Mouse (Mus musculus): ENCODE results near the gene Itpkb. TPM values are rescaled to one million over a fixed set of nuclear protein-coding genes. Genes with fewer than 3 reads are reported as not detected.

Gene Itpkb
- polyA plus RNA-seq, 1 experiment from 2014 or later = 1.8 TPM

DNA sequence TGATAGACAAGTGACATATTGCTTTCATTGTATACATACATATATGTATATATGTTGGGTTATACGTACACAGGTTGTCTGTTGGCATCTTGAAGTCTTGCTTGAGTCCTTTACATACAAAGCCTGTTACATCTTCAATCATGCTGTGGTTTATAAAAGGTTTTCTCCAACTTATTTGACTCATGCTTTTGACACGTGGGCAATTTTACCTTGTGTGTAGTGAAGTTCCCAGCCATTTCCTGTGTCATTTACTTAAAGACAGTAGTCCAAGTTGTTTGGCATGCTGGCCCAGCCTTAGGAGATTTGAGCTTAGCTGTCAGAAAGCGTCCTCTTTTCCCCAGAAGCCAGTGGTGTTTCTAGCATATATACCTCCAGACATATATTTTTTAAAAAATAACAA, 68.2 kb downstream of the Itpkb start:
- ATAC-seq (ENCODE audit: low FRiP score, low TSS enrichment) (no peak), DNase-seq (no peak)
- H3K4me2 ChIP-seq (ENCODE audit: low read length) = no peak overlapping the region
- no peak overlapping the region for H3K9ac ChIP-seq (replicated peaks; ENCODE audit: low read length)
- no peaks in the 10 kb centered on the region for H3K9me3 ChIP-seq (ENCODE audit: control insufficient read depth, low read length)
- no peak overlapping the region for H3K4me3 ChIP-seq (replicated peaks; ENCODE audit: low read depth, low read length)
- no peaks in the 10 kb centered on the region for H3K27me3 ChIP-seq (ENCODE audit: control insufficient read depth, insufficient read depth, low read length)
- no peaks in the 10 kb centered on the region for H3K4me1 ChIP-seq (ENCODE audit: control insufficient read depth, insufficient read depth, low read length)
- H3K36me3 ChIP-seq (ENCODE audit: control insufficient read depth, insufficient read depth, low read length) = no peaks in the 10 kb centered on the region
- WGBS = 78% methylated on average over 3 of the region's 3 CpGs
- no peak overlapping the region for H3K27ac ChIP-seq (replicated peaks; ENCODE audit: low read depth, low read length)

DNA sequence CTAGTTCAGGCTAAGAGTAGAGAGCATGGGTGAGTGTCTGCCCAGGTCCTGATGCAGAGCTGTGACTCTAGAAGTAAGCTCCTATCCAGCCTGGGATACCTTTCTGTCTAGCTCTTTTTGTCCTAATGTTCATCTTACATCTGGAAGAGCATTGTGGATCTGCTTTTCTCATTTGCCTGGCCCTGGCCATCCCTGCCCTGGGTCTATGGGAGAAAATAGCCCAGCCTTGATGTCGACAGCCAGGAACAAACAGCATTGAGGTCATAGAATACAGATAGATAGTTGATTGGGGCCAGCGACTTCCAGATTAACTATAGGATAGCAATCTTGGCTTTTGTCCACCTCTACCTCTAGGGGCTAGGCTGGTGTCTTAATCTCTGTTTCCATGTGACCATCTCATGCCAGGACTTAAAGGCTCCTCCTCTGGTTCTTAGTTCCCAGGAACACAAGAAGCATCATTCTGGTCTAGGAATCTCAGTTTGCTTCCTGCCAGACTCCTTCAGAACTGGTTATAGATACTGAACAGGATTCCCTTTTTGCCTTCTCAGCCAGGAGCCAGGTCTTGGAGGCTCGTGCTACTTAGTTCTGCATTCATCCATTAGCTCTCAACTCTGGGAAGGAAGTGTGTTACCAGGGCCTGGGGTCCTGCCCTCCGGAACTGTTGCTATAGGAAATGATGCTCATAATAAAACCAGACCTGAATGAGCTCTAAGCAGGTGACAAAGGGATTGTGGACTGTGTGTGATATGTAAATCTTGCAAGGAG, 70.6 kb downstream of the Itpkb start:
- Histone ChIP-seq H3K4me1 (ENCODE audit: control insufficient read depth, insufficient read depth, low read length) (no peaks in the 10 kb centered on the region), H3K27ac (replicated peaks; ENCODE audit: low read depth, low read length) (no peak overlapping the region), H3K4me3 (replicated peaks; ENCODE audit: low read depth, low read length) (no peak overlapping the region), H3K27me3 (ENCODE audit: control insufficient read depth, insufficient read depth, low read length) (no peaks in the 10 kb centered on the region), H3K4me2 (ENCODE audit: low read length) (no peak overlapping the region), H3K36me3 (ENCODE audit: control insufficient read depth, insufficient read depth, low read length) (no peaks in the 10 kb centered on the region), H3K9me3 (ENCODE audit: control insufficient read depth, low read length) (no peaks in the 10 kb centered on the region), H3K9ac (replicated peaks; ENCODE audit: low read length) (no peak overlapping the region)
- DNase-seq (no peak), ATAC-seq (ENCODE audit: low FRiP score, low TSS enrichment) (no peak)
- 81% methylated on average over 4 of the region's 4 CpGs for WGBS

DNA sequence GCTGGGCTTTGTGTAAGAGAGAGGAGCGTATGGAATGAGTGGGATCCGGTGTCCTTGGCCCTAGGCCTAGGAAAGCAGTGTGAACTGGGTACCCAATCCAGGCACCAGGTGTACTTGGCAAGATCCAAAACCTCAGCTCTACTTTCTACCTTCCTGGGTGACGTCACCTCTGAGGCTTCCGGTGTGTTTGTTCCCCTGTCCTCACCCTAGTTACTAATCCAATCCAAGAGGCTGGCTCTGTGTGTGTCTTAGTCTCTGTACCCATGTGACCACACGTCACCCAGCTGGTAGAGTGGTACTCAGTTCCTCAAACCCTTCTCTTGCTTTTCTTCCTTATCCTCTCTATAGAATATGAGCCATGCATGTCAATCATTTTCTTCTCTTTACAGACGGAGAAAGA, 71.4 kb downstream of the Itpkb start:
- no peak for ATAC-seq (ENCODE audit: low FRiP score, low TSS enrichment)

DNA sequence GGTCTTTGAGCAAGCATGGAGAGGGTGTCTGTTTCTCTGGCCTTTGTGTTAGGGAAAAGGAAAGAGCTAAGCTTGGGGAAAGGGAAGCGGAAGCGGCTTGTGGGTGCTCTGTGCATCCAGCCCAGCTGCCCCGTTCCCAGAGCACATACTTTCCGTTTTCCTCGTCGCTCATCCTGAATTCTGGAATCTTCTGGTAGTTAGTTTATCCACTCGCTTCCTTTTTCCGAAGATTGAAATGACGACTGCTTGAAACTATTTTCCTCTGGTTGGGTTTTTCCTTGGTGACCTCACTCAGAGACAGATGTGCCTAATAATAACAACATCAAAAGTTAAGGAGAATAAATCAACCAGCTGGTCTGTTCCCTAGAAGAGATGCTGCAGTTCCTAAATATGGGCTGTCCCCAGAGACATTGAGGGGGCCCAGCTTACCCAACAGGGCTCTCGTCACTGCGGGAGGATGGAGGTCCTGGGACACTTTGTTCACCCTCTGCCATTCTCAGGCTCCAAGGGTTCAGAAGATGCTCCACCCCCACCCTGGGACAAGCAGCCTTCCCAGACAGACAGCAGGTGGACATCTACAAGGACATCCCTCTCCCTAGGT, 72.3 kb downstream of the Itpkb start:
- Histone ChIP-seq H3K9me3 (ENCODE audit: control insufficient read depth, low read length) (no peaks in the 10 kb centered on the region), H3K4me3 (replicated peaks; ENCODE audit: low read depth, low read length) (no peak overlapping the region), H3K36me3 (ENCODE audit: control insufficient read depth, insufficient read depth, low read length) (no peaks in the 10 kb centered on the region), H3K9ac (replicated peaks; ENCODE audit: low read length) (no peak overlapping the region), H3K27ac (replicated peaks; ENCODE audit: low read depth, low read length) (no peak overlapping the region), H3K27me3 (ENCODE audit: control insufficient read depth, insufficient read depth, low read length) (no peaks in the 10 kb centered on the region), H3K4me2 (ENCODE audit: low read length) (no peak overlapping the region), H3K4me1 (ENCODE audit: control insufficient read depth, insufficient read depth, low read length) (no peaks in the 10 kb centered on the region)
- ATAC-seq (ENCODE audit: low FRiP score, low TSS enrichment) = no peak
- 93% methylated on average over 11 of the region's 11 CpGs for WGBS
- DNase-seq = no peak

More for the DNA sequence above, 71.4 kb downstream of the Itpkb start:
- Histone ChIP-seq H3K9me3 (ENCODE audit: control insufficient read depth, low read length) (no peaks in the 10 kb centered on the region), H3K4me1 (ENCODE audit: control insufficient read depth, insufficient read depth, low read length) (no peaks in the 10 kb centered on the region), H3K27me3 (ENCODE audit: control insufficient read depth, insufficient read depth, low read length) (no peaks in the 10 kb centered on the region), H3K27ac (replicated peaks; ENCODE audit: low read depth, low read length) (no peak overlapping the region), H3K4me3 (replicated peaks; ENCODE audit: low read depth, low read length) (no peak overlapping the region), H3K36me3 (ENCODE audit: control insufficient read depth, insufficient read depth, low read length) (no peaks in the 10 kb centered on the region), H3K9ac (replicated peaks; ENCODE audit: low read length) (no peak overlapping the region), H3K4me2 (ENCODE audit: low read length) (no peak overlapping the region)
- WGBS = 85% methylated on average over 6 of the region's 6 CpGs
- no peak for DNase-seq

DNA sequence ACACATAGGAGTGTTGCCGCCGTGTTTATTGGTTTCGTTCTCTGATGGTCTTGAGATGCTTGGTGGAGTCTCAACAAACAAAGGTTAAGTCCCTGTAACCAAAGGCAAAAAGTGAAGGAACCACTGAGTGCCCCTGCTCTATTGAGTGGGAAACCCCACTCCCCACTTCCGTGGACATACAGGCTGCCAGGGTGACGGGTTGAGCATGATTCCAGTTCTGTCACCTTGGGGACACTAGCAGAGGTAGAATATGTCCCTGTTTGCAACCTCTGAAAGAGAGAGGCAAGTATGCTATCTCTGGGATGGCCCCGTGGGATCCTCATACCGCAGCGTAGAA, 73.0 kb downstream of the Itpkb start:
- Histone ChIP-seq H3K36me3 (ENCODE audit: control insufficient read depth, insufficient read depth, low read length) (no peaks in the 10 kb centered on the region), H3K9ac (replicated peaks; ENCODE audit: low read length) (no peak overlapping the region), H3K4me3 (replicated peaks; ENCODE audit: low read depth, low read length) (no peak overlapping the region), H3K4me2 (ENCODE audit: low read length) (no peak overlapping the region), H3K27ac (replicated peaks; ENCODE audit: low read depth, low read length) (no peak overlapping the region), H3K9me3 (ENCODE audit: control insufficient read depth, low read length) (no peaks in the 10 kb centered on the region), H3K27me3 (ENCODE audit: control insufficient read depth, insufficient read depth, low read length) (no peaks in the 10 kb centered on the region), H3K4me1 (ENCODE audit: control insufficient read depth, insufficient read depth, low read length) (no peaks in the 10 kb centered on the region)
- WGBS = 92% methylated on average over 8 of the region's 8 CpGs
- DNase-seq = no peak
- no peak for ATAC-seq (ENCODE audit: low FRiP score, low TSS enrichment)

DNA sequence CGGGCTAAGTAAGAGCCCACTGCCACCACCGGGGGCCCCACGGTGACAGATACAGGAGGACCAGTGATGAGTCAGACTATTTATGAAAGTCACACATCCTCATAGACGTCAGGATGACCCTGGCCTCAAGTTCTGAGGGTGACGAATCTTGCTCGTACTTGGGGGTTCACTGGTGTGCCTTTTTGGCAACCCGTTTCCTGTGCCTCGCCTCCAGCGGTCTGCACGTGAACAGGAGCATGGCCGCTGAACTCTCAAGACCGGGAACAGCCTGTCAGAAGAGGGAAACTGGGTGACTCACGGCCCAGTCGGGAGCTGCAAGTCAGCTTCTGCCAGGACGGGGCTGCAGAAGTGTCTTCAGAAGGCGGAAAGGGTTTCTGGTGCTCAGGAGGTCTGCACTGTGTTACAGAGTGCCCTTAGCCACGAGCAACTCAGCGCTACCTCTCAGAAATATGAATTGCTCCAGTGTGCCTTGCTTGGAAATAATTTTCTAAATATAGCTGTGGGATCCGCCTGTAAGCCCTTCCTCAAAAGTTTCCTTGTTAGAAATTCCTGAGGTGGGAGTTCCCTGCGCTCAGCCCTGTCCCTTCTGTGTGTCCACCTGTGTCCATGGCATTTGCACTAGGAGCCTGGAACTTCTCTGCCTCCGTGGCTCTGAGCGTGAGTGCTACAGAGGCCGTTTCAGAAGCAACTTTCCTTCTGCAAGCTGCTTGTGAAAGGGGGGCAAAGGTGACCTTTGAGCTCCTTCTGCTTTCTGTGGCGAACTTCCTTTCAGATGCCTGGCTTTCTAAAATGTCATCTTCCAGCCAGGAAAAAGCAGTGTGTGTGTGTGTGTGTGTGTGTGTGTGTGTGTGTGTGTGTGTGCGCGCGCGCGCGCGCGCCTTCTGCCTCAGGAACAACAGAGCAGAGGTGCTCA, 73.7 kb downstream of the Itpkb start:
- no peak for DNase-seq
- WGBS = 83% methylated on average over 32 of the region's 32 CpGs
- Histone ChIP-seq H3K9me3 (ENCODE audit: control insufficient read depth, low read length) (no peaks in the 10 kb centered on the region), H3K27ac (replicated peaks; ENCODE audit: low read depth, low read length) (0 out of 2 replicates have a peak overlapping the region, but pooled peaks have one; percentile 9), H3K9ac (replicated peaks; ENCODE audit: low read length) (no peak overlapping the region), H3K4me3 (replicated peaks; ENCODE audit: low read depth, low read length) (no peak overlapping the region), H3K4me1 (ENCODE audit: control insufficient read depth, insufficient read depth, low read length) (no peaks in the 10 kb centered on the region), H3K4me2 (ENCODE audit: low read length) (no peak overlapping the region), H3K36me3 (ENCODE audit: control insufficient read depth, insufficient read depth, low read length) (no peaks in the 10 kb centered on the region), H3K27me3 (ENCODE audit: control insufficient read depth, insufficient read depth, low read length) (no peaks in the 10 kb centered on the region)
- no peak for ATAC-seq (ENCODE audit: low FRiP score, low TSS enrichment)

DNA sequence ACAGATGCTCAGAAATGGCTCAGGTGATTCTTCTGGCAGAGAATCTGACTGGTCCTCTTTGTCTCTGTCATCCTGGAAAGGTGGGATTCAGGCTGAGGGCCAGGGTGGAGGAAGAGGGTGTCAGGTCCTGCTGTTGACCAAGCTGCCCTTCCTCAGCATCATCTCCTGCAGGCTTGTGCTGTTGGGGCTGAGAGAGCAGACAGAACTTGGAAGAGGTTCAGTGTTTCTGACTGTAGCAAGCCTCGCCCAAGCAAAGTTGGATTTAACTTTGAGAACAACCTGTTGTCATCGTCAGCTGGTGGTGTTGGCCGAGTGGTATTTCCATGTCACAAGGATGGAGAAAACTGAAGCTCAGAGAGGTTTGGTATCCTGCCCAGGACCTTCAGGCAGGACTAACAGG, 74.4 kb downstream of the Itpkb start:
- Histone ChIP-seq H3K4me1 (ENCODE audit: control insufficient read depth, insufficient read depth, low read length) (no peaks in the 10 kb centered on the region), H3K4me2 (ENCODE audit: low read length) (no peak overlapping the region), H3K27me3 (ENCODE audit: control insufficient read depth, insufficient read depth, low read length) (no peaks in the 10 kb centered on the region), H3K9me3 (ENCODE audit: control insufficient read depth, low read length) (no peaks in the 10 kb centered on the region), H3K9ac (replicated peaks; ENCODE audit: low read length) (no peak overlapping the region), H3K27ac (replicated peaks; ENCODE audit: low read depth, low read length) (no peak overlapping the region), H3K36me3 (ENCODE audit: control insufficient read depth, insufficient read depth, low read length) (no peaks in the 10 kb centered on the region), H3K4me3 (replicated peaks; ENCODE audit: low read depth, low read length) (no peak overlapping the region)
- 91% methylated on average over 3 of the region's 3 CpGs for WGBS
- ATAC-seq (ENCODE audit: low FRiP score, low TSS enrichment) = no peak
- no peak for DNase-seq

DNA sequence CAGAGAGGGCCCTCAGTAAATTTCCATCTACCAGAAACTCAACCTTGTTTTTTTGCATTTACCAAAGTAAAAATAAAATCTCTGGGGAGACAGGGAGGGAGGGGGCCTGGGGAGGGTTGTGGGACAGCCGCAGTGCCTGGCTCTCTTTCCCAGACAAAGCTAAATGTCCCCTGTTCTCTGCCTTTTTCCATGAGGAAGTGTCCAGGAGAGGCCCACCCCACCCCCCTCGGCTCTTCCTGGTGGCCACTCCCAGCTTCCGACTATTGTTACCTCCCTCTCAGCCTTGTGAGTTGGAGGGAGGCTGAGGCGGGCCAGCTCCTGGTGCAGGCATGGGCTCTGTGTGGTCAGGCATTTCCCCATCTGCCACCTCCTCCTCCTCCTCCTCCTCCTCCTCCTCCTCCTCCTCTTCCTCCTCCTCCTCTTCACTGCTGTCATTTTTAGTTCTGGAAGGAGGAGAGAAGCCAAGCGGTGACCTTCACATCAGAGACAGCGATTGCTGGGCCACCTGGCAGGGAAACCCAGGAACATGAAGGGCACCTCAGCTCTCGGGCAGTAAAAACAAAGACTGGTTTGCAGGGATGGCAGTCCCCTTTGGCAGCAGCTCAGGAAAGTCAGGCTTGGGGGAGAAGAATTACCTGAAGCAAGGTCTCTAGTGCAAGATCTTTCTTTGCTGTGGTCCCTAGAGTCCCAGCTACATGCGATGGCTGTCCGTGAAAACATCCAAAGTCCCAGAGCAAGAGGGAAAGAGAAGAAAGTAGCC, 75.5 kb downstream of the Itpkb start:
- no peaks in the 10 kb centered on the region for H3K27me3 ChIP-seq (ENCODE audit: control insufficient read depth, insufficient read depth, low read length)
- H3K9ac ChIP-seq (replicated peaks; ENCODE audit: low read length) = no peak overlapping the region
- no peak overlapping the region for H3K4me3 ChIP-seq (replicated peaks; ENCODE audit: low read depth, low read length)
- no peaks in the 10 kb centered on the region for H3K36me3 ChIP-seq (ENCODE audit: control insufficient read depth, insufficient read depth, low read length)
- no peaks in the 10 kb centered on the region for H3K4me1 ChIP-seq (ENCODE audit: control insufficient read depth, insufficient read depth, low read length)
- ATAC-seq (ENCODE audit: low FRiP score, low TSS enrichment) = no peak
- WGBS = 83% methylated on average over 9 of the region's 9 CpGs
- H3K9me3 ChIP-seq (ENCODE audit: control insufficient read depth, low read length) = no peaks in the 10 kb centered on the region
- DNase-seq = no peak
- no peak overlapping the region for H3K27ac ChIP-seq (replicated peaks; ENCODE audit: low read depth, low read length)
- H3K4me2 ChIP-seq (ENCODE audit: low read length) = no peak overlapping the region
